Mouse (Mus musculus) forebrain, embryonic 10.5 days (tissue): ENCODE measurements at regions not wholly inside any gene's neighbourhood (a gene's known extent, or its start where the extent isn't known, plus 50 kb on each side); places are given as distances from the start of the nearest gene placed in this dataset.

Experiments
- DNase-seq: peaks from one replicate; pipeline ENCODE4 v3.0.0-alpha.2; 2017; ENCODE audit warnings: low spot score; ENCODE audit errors: extremely low spot score
- H3K27ac ChIP-seq: fragments of 300-500 bp; sonication (generic); 2 replicates; pipeline ENCODE4 v1.5.1; 2016; ENCODE audit warnings: mild to moderate bottlenecking
- H3K27me3 ChIP-seq: fragments of 300-500 bp; sonication (generic); 2 replicates; pipeline ENCODE4 v1.6.1; 2016; ENCODE audit warnings: mild to moderate bottlenecking; ENCODE audit not compliant: poor library complexity, severe bottlenecking
- H3K36me3 ChIP-seq: fragments of 300-500 bp; sonication (generic); replicated peaks from 2 replicates; pipeline ENCODE4 v1.6.1; 2016; ENCODE audit warnings: mild to moderate bottlenecking, moderate library complexity
- H3K4me1 ChIP-seq: fragments of 300-500 bp; sonication (generic); 2 replicates; pipeline ENCODE4 v1.6.1; 2016
- H3K4me3 ChIP-seq: fragments of 300-500 bp; sonication (generic); 2 replicates; pipeline ENCODE4 v1.5.1; 2016; ENCODE audit warnings: mild to moderate bottlenecking, moderate library complexity
- H3K9me3 ChIP-seq: fragments of 300-500 bp; sonication (generic); 2 replicates; pipeline ENCODE4 v1.6.1; 2016; ENCODE audit warnings: mild to moderate bottlenecking, moderate library complexity
- WGBS: fragments of 180-500 bp; shearing (Covaris S2); methylation state at CpG from one replicate; pipeline ENCODE4 v1.1.7; 2016; 5-methylcytosine and 5-hydroxymethylcytosine counted together

GRCm38 (mm10) chr4:87698750-87699149, 334.4 kb downstream of the Mllt3 start:
- 18% methylated on average over 3 of the region's 3 CpGs for WGBS
- peak; percentile 20 for DNase-seq
- no peak overlapping the region for H3K4me3 ChIP-seq
- H3K27me3 ChIP-seq = peaks cover 47% of the 10 kb centered on the region
- H3K36me3 ChIP-seq = no peaks in the 10 kb centered on the region
- H3K27ac ChIP-seq = no peak overlapping the region
- no peaks in the 10 kb centered on the region for H3K9me3 ChIP-seq
- H3K4me1 ChIP-seq = peaks cover 37% of the 10 kb centered on the region

GRCm38 (mm10) chr4:87696921-87697320, 336.2 kb downstream of the Mllt3 start:
- H3K4me1 ChIP-seq = peaks cover 26% of the 10 kb centered on the region
- H3K27ac ChIP-seq = no peak overlapping the region
- H3K36me3 ChIP-seq = no peaks in the 10 kb centered on the region
- peaks cover 36% of the 10 kb centered on the region for H3K27me3 ChIP-seq
- DNase-seq = no peak
- no peaks in the 10 kb centered on the region for H3K9me3 ChIP-seq
- no peak overlapping the region for H3K4me3 ChIP-seq
- WGBS = 87% methylated on average over 4 of the region's 4 CpGs

- Histone ChIP-seq H3K27ac (no peak overlapping the region), H3K4me1 (peaks cover 23% of the 10 kb centered on the region), H3K27me3 (peaks cover 25% of the 10 kb centered on the region), H3K36me3 (no peaks in the 10 kb centered on the region), H3K4me3 (no peak overlapping the region), H3K9me3 (no peaks in the 10 kb centered on the region)
- DNase-seq = no peak
- WGBS = 95% methylated on average over 5 of the region's 5 CpGs
These were observed 337.4 kb downstream of the Mllt3 start for GRCm38 (mm10) chr4:87695811-87696210.

DNA sequence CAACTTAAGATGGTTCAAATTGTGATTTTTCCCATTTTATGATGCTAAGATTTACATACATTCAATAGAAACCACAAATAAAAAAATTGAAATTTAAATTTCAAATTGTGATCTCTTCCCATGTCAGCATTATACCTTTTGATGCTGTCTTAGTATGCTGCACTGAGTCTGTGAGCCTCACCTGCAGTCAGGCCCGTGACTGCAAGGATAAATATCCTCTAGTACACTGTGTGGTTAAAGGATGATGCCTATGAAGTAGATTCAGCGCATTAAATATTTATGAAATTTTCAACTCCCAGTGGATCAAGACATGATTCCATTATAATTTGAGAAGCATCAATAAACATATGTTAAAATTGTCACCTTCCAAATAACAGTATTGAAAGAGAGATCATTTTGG, 340.4 kb downstream of the Mllt3 start:
- H3K36me3 ChIP-seq = no peaks in the 10 kb centered on the region

GRCm38 (mm10) chr4:87684952-87685351, 348.2 kb downstream of the Mllt3 start:
- Histone ChIP-seq H3K4me3 (no peak overlapping the region), H3K9me3 (no peaks in the 10 kb centered on the region), H3K27me3 (no peaks in the 10 kb centered on the region), H3K36me3 (no peaks in the 10 kb centered on the region), H3K4me1 (no peaks in the 10 kb centered on the region), H3K27ac (no peak overlapping the region)
- WGBS = 92% methylated on average over 1 of the region's 1 CpGs
- no peak for DNase-seq

More for the DNA sequence above, 340.4 kb downstream of the Mllt3 start:
- Histone ChIP-seq H3K27me3 (peaks cover 16% of the 10 kb centered on the region; the same call in 1 of the 2 replicates), H3K4me3 (no peak overlapping the region), H3K27ac (no peak overlapping the region), H3K4me1 (no peaks in the 10 kb centered on the region), H3K9me3 (no peaks in the 10 kb centered on the region)
- DNase-seq = no peak
- 89% methylated on average over 2 of the region's 2 CpGs for WGBS

GRCm38 (mm10) chr4:87682783-87683182, 350.4 kb downstream of the Mllt3 start:
- DNase-seq = no peak
- 90% methylated on average over 2 of the region's 2 CpGs for WGBS
- Histone ChIP-seq H3K4me1 (no peaks in the 10 kb centered on the region), H3K27me3 (no peaks in the 10 kb centered on the region), H3K27ac (no peak overlapping the region), H3K4me3 (no peak overlapping the region), H3K36me3 (no peaks in the 10 kb centered on the region), H3K9me3 (no peaks in the 10 kb centered on the region)

DNA sequence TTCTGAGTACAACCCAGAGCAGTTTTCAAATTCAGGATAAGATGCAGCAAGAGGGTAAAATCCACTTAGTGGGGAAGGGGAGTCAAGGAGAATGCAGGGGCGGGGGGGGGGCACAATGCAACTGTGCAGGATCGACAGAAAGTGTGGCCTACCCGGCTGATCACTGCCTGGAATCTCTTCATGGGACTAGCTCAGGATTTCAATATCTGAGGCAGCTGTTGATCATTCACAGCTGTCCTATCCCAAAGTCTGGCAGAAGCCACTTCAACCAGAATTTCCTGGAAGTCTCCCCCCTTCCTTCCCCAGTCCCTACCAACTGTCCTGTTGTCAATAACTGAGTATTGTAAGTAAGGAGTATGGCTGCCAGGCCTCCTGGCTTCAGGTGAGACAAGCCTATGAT, 362.1 kb downstream of the Mllt3 start:
- Histone ChIP-seq H3K4me3 (no peak overlapping the region), H3K27ac (no peak overlapping the region), H3K27me3 (no peaks in the 10 kb centered on the region), H3K4me1 (0 out of 2 replicates have a peak, but pooled peaks cover 9% of the 10 kb centered on the region), H3K9me3 (no peaks in the 10 kb centered on the region), H3K36me3 (no peaks in the 10 kb centered on the region)
- DNase-seq = no peak
- WGBS = 76% methylated on average over 3 of the region's 3 CpGs

DNA sequence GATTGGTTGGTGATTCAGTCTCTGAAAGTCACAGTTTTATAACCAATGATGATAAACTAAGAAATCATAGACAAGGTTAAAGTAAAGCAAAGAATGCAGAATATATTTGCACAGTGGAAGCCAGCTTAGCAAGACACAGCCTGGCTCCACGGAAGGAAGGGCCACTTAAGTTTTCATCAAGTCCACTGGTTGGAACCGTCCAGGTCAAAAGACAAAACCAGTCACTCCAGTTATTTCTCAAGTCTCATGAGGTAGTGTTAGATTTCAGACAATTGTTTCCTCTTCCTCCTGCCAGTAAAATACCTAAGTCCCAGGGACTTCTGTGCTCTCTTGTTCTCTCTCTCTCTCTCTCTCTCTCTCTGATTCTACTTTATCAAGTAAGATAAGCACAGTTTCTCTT, 363.0 kb downstream of the Mllt3 start:
- H3K27ac ChIP-seq = no peak overlapping the region
- WGBS = 74% methylated on average over 2 of the region's 2 CpGs
- no peak overlapping the region for H3K4me3 ChIP-seq
- peaks cover 11% of the 10 kb centered on the region; the same call in 1 of the 2 replicates for H3K4me1 ChIP-seq
- DNase-seq = no peak
- no peaks in the 10 kb centered on the region for H3K36me3 ChIP-seq
- no peaks in the 10 kb centered on the region for H3K9me3 ChIP-seq
- no peaks in the 10 kb centered on the region for H3K27me3 ChIP-seq

GRCm38 (mm10) chr4:87669480-87669879, 363.7 kb downstream of the Mllt3 start:
- no peak overlapping the region for H3K27ac ChIP-seq
- 54% methylated on average over 1 of the region's 1 CpGs for WGBS
- no peak for DNase-seq
- no peaks in the 10 kb centered on the region for H3K27me3 ChIP-seq
- H3K36me3 ChIP-seq = no peaks in the 10 kb centered on the region
- no peak overlapping the region for H3K4me3 ChIP-seq
- H3K4me1 ChIP-seq = peaks cover 13% of the 10 kb centered on the region; the same call in 1 of the 2 replicates
- no peaks in the 10 kb centered on the region for H3K9me3 ChIP-seq

- no peaks in the 10 kb centered on the region for H3K9me3 ChIP-seq
- H3K27me3 ChIP-seq = no peaks in the 10 kb centered on the region
- H3K4me3 ChIP-seq = no peak overlapping the region
- peaks cover 21% of the 10 kb centered on the region for H3K4me1 ChIP-seq
- no peak overlapping the region for H3K27ac ChIP-seq
- WGBS = 66% methylated on average over 3 of the region's 3 CpGs
- no peaks in the 10 kb centered on the region for H3K36me3 ChIP-seq
- no peak for DNase-seq
These were observed 364.9 kb downstream of the Mllt3 start for GRCm38 (mm10) chr4:87668314-87668713.

GRCm38 (mm10) chr4:87667556-87668154, 365.5 kb downstream of the Mllt3 start:
- no peaks in the 10 kb centered on the region for H3K9me3 ChIP-seq
- no peaks in the 10 kb centered on the region for H3K27me3 ChIP-seq

DNA sequence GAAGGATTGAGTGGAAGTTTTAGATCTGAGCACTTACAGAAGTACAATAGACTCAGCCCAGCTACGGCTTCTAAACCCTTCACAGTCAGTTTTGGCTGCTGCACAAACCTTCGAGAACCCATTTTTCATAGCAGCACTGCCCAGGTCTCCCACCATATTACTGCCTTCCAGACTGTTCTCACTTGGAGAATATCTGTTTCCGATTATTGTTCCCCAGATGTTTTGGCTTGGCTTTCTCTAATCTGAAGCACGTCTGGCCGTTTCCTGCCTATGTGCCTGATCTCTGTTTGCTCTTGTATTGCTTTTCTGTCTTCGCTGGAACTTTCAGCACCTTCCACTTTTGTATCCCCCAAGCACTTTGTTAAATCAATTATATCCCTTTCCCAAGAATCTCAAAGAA, 368.0 kb downstream of the Mllt3 start:
- H3K27me3 ChIP-seq = no peaks in the 10 kb centered on the region
- H3K4me1 ChIP-seq = peaks cover 28% of the 10 kb centered on the region
- no peak overlapping the region for H3K27ac ChIP-seq
- WGBS = 76% methylated on average over 6 of the region's 6 CpGs
- H3K36me3 ChIP-seq = no peaks in the 10 kb centered on the region
- no peak overlapping the region for H3K4me3 ChIP-seq
- H3K9me3 ChIP-seq = no peaks in the 10 kb centered on the region
- no peak for DNase-seq

More at GRCm38 (mm10) chr4:87667556-87668154, 365.5 kb downstream of the Mllt3 start:
- H3K27ac ChIP-seq = no peak overlapping the region
- DNase-seq = no peak
- peaks cover 28% of the 10 kb centered on the region for H3K4me1 ChIP-seq
- WGBS = 91% methylated on average over 5 of the region's 5 CpGs
- H3K36me3 ChIP-seq = no peaks in the 10 kb centered on the region
- no peak overlapping the region for H3K4me3 ChIP-seq

DNA sequence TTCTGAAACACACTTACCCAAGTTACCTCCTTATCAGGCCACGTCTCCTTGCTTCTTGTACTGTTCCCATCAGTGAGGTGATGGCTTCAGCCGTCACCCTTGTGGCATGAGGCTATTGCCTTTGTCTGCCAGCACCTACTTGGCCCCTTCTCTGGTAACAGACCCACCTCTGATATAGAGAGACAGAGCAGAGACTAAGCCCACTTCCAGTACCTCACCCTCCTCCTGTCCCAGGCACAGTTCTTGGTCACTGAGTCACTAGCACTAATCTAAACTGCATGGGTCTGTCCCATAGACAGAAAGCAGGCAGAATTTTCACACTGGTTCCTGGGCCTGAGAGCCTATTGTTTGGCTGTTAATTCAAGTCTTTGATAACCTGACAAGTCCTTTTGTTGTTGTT, 370.3 kb downstream of the Mllt3 start:
- Histone ChIP-seq H3K36me3 (no peaks in the 10 kb centered on the region), H3K4me3 (no peak overlapping the region), H3K9me3 (no peaks in the 10 kb centered on the region), H3K27ac (no peak overlapping the region), H3K27me3 (0 out of 2 replicates have a peak, but pooled peaks cover 5% of the 10 kb centered on the region), H3K4me1 (peaks cover 32% of the 10 kb centered on the region)
- no peak for DNase-seq
- 78% methylated on average over 2 of the region's 2 CpGs for WGBS

DNA sequence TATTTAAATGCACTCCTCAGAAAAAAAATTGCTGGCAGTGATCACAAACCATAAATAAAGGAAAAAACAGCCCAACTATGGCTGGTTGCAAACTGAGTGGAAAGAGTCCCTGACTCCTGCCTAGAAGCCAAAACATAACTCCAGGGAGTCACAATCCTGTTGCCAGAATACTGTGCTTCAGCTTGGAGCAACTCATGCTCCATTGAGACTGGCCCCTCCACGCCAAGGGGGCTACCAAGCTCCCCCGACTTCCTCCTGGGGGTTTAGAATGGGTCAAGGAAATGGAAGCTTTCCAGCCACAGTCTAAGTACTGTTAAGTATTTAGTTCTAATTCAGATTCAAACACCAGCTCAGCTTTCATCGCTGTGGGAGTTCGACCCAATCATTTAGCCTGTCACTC, 374.8 kb downstream of the Mllt3 start:
- Histone ChIP-seq H3K27me3 (peaks cover 16% of the 10 kb centered on the region), H3K4me3 (no peak overlapping the region), H3K4me1 (peaks cover 36% of the 10 kb centered on the region), H3K27ac (no peak overlapping the region), H3K9me3 (no peaks in the 10 kb centered on the region), H3K36me3 (no peaks in the 10 kb centered on the region)
- no peak for DNase-seq
- WGBS = 44% methylated on average over 4 of the region's 4 CpGs
